In genomic region chr17:25656826-25657189, GRCm38 (mm10) we compare ENCODE assay signal across 13 mouse cellular contexts.
A peak's percentile ranks its signal among the peaks of the same experiment; 100 is the strongest.
DNase-seq lines count a peak whose midpoint lies in the region; ATAC-seq lines count a peak whose summit lies in the region.
"Had no signal": no experiment of that assay in that cellular context is flagged by ENCODE, and none has a peak within 500 bp of the region (broad histone marks: within the 10 kb centered on the region; RNA-seq: fewer than 3 reads in every experiment).

No protein-coding gene starts in this region.

- no peaks in the 10 kb centered on the region for H3K27me3 ChIP-seq in lung, embryonic 16.5 days (ENCODE audit: control insufficient read depth, insufficient read depth, low read depth, low read length)
- H3K27me3 ChIP-seq in hindbrain, embryonic 15.5 days = no peaks in the 10 kb centered on the region
- H3K27me3 ChIP-seq in neural tube, embryonic 15.5 days (replicated peaks) = no peaks in the 10 kb centered on the region

- no peak overlapping the region for H3K27ac ChIP-seq in lung, embryonic 16.5 days (ENCODE audit: low read length)
- H3K27ac ChIP-seq in hindbrain, embryonic 15.5 days (replicated peaks) = peak overlapping the region; percentile 45
- H3K27ac ChIP-seq in neural tube, embryonic 15.5 days (replicated peaks) = peak overlapping the region; percentile 45; the same call in 1 of the 2 replicates
- H3K27ac ChIP-seq: gastrocnemius, adult 2 months had no signal

- no peak overlapping the region for H3K4me2 ChIP-seq in lung, embryonic 16.5 days (ENCODE audit: low read depth, low read length)
- H3K4me2 ChIP-seq in hindbrain, embryonic 15.5 days = no peak overlapping the region
- no peak overlapping the region for H3K4me2 ChIP-seq in neural tube, embryonic 15.5 days

- no peaks in the 10 kb centered on the region for H3K9me3 ChIP-seq in lung, embryonic 16.5 days (ENCODE audit: control insufficient read depth, low read length)
- H3K9me3 ChIP-seq in hindbrain, embryonic 15.5 days = no peaks in the 10 kb centered on the region
- H3K9me3 ChIP-seq in neural tube, embryonic 15.5 days (replicated peaks) = no peaks in the 10 kb centered on the region

- peak; percentile 43 for ATAC-seq in lung, embryonic 16.5 days (ENCODE audit: low read depth)
- peak; percentile 15; the same call in 1 of the 2 replicates for ATAC-seq in hindbrain, embryonic 15.5 days (ENCODE audit: low FRiP score, low read depth)
- ATAC-seq in neural tube, embryonic 15.5 days (ENCODE audit: low FRiP score) = no peak
- no peak for ATAC-seq in cerebellum, adult (ENCODE audit: insufficient number of reproducible peaks, low FRiP score, low TSS enrichment)
- ATAC-seq: inflammation-experienced regulatory T-cells, adult 6 months had no signal

- DNase-seq in embryo, embryonic 10 days (ENCODE audit: low spot score) = peak; percentile 29
- DNase-seq in embryo, embryonic 9.5 days (ENCODE audit: extremely low spot score) = no peak
- no peak for DNase-seq in lung, adult 18-20 months
- no peak for DNase-seq in layer of hippocampus, adult 8-10 months (ENCODE audit: low spot score in 2 of 2)
- DNase-seq: adrenal gland, postnatal 25 days; cerebellum, postnatal 25 days; gastrocnemius, adult 2 months; layer of hippocampus, postnatal 36 days had no signal

- H3K9ac ChIP-seq in lung, embryonic 16.5 days (ENCODE audit: low read length) = no peak overlapping the region
- no peak overlapping the region for H3K9ac ChIP-seq in hindbrain, embryonic 15.5 days
- no peak overlapping the region for H3K9ac ChIP-seq in neural tube, embryonic 15.5 days (replicated peaks)

- no peak overlapping the region for H3K4me3 ChIP-seq in lung, embryonic 16.5 days (ENCODE audit: low read length)
- H3K4me3 ChIP-seq in hindbrain, embryonic 15.5 days = no peak overlapping the region
- no peak overlapping the region for H3K4me3 ChIP-seq in neural tube, embryonic 15.5 days (replicated peaks)
- H3K4me3 ChIP-seq: gastrocnemius, adult 2 months had no signal

- H3K36me3 ChIP-seq in lung, embryonic 16.5 days (ENCODE audit: control insufficient read depth, insufficient read depth, low read length) = no peaks in the 10 kb centered on the region
- no peaks in the 10 kb centered on the region for H3K36me3 ChIP-seq in hindbrain, embryonic 15.5 days
- no peaks in the 10 kb centered on the region for H3K36me3 ChIP-seq in neural tube, embryonic 15.5 days

- no peaks in the 10 kb centered on the region; the same call in 1 of the 2 replicates for H3K4me1 ChIP-seq in lung, embryonic 16.5 days (replicated peaks; ENCODE audit: control insufficient read depth, insufficient read depth, low read length)
- H3K4me1 ChIP-seq in hindbrain, embryonic 15.5 days (replicated peaks) = 0 out of 2 replicates have a peak, but pooled peaks cover 6% of the 10 kb centered on the region
- peaks cover 10% of the 10 kb centered on the region; the same call in 1 of the 2 replicates for H3K4me1 ChIP-seq in neural tube, embryonic 15.5 days

- 12% methylated on average over 3 of the region's 3 CpGs for WGBS in lung, embryonic 16.5 days
- 36% methylated on average over 3 of the region's 3 CpGs for WGBS in hindbrain, embryonic 15.5 days
- 12% methylated on average over 3 of the region's 3 CpGs for WGBS in neural tube, embryonic 15.5 days

Comparison
In these comparisons a context has a peak if more than half of its experiments do, and no peak if none do; other contexts are left out.
1. ATAC-seq: peak in lung, embryonic 16.5 days (single experiment) and hindbrain, embryonic 15.5 days (single experiment); none in neural tube, embryonic 15.5 days (single experiment) and cerebellum, adult (single experiment).